Comparison of ENCODE assay signal across 11 mouse cellular contexts in genomic region chr17:44327279-44328146, GRCm38 (mm10).
DNase-seq lines count a peak whose midpoint lies in the region; ATAC-seq and TF ChIP-seq lines count a peak whose summit lies in the region.
"Had no signal": no experiment of that assay in that cellular context is flagged by ENCODE, and none has a peak within 500 bp of the region (broad histone marks: within the 10 kb centered on the region; RNA-seq: fewer than 3 reads in every experiment).

No protein-coding gene starts in this region.

- H3K36me3 ChIP-seq in midbrain, embryonic 13.5 days: no peaks in the 10 kb centered on the region
- no peaks in the 10 kb centered on the region for H3K36me3 ChIP-seq in midbrain, embryonic 10.5 days
- H3K36me3 ChIP-seq in forebrain, embryonic 15.5 days: no peaks in the 10 kb centered on the region
- H3K36me3 ChIP-seq in limb, embryonic 12.5 days: no peaks in the 10 kb centered on the region

- H3K4me1 ChIP-seq in midbrain, embryonic 13.5 days (replicated peaks): peaks cover 4% of the 10 kb centered on the region; the same call in 1 of the 2 replicates
- peaks cover 10% of the 10 kb centered on the region for H3K4me1 ChIP-seq in midbrain, embryonic 10.5 days
- H3K4me1 ChIP-seq in forebrain, embryonic 15.5 days: peaks cover 8% of the 10 kb centered on the region
- peaks cover 14% of the 10 kb centered on the region; the same call in 1 of the 2 replicates for H3K4me1 ChIP-seq in limb, embryonic 12.5 days (replicated peaks)

- H3K9me3 ChIP-seq in midbrain, embryonic 13.5 days: no peaks in the 10 kb centered on the region
- H3K9me3 ChIP-seq in midbrain, embryonic 10.5 days (replicated peaks): no peaks in the 10 kb centered on the region
- H3K9me3 ChIP-seq in forebrain, embryonic 15.5 days: no peaks in the 10 kb centered on the region
- H3K9me3 ChIP-seq in limb, embryonic 12.5 days: no peaks in the 10 kb centered on the region

- peak overlapping the region; percentile 39; the same call in 1 of the 2 replicates for H3K27ac ChIP-seq in midbrain, embryonic 13.5 days
- no peak overlapping the region for H3K27ac ChIP-seq in midbrain, embryonic 10.5 days (replicated peaks)
- H3K27ac ChIP-seq in forebrain, embryonic 15.5 days (replicated peaks): no peak overlapping the region
- peak overlapping the region; percentile 67; the same call in 1 of the 2 replicates for H3K27ac ChIP-seq in limb, embryonic 12.5 days
- H3K27ac ChIP-seq in layer of hippocampus, adult 2 months: no peak overlapping the region
- H3K27ac ChIP-seq: liver, embryonic 14.5 days had no signal

- peak; percentile 48; the same call in 1 of the 2 replicates for ATAC-seq in midbrain, embryonic 13.5 days
- peak; percentile 55 for ATAC-seq in forebrain, embryonic 15.5 days (replicated peaks)
- no peak for ATAC-seq in limb, embryonic 12.5 days (ENCODE audit: insufficient number of reproducible peaks, insufficient read depth, low FRiP score, low TSS enrichment, low read depth)

- no peaks in the 10 kb centered on the region for H3K27me3 ChIP-seq in midbrain, embryonic 13.5 days
- H3K27me3 ChIP-seq in midbrain, embryonic 10.5 days (ENCODE audit: low read depth, poor library complexity, severe bottlenecking): no peaks in the 10 kb centered on the region
- H3K27me3 ChIP-seq in forebrain, embryonic 15.5 days: no peaks in the 10 kb centered on the region
- H3K27me3 ChIP-seq in limb, embryonic 12.5 days: peaks cover 3% of the 10 kb centered on the region; the same call in 1 of the 2 replicates

- H3K4me2 ChIP-seq in midbrain, embryonic 13.5 days (replicated peaks): no peak overlapping the region
- peak overlapping the region; percentile 18 for H3K4me2 ChIP-seq in forebrain, embryonic 15.5 days (replicated peaks)
- peak overlapping the region; percentile 47 for H3K4me2 ChIP-seq in limb, embryonic 12.5 days

- no peak for TF ChIP-seq CTCF in layer of hippocampus, adult 2 months (conservative IDR thresholded peaks at IDR 0.05)

- DNase-seq in midbrain, embryonic 10.5 days (ENCODE audit: low spot score): no peak
- DNase-seq in layer of hippocampus, adult 2 months (ENCODE audit: low spot score in 2 of 2): no peak
- no peak for DNase-seq in heart, adult 9 months (ENCODE audit: low spot score in 2 of 2)
- DNase-seq in urinary bladder, postnatal 14 days (ENCODE audit: low spot score): no peak
- DNase-seq: adrenal gland, postnatal 10 days; thymus, postnatal 36 days had no signal

- WGBS in midbrain, embryonic 13.5 days: 51% methylated on average over 10 of the region's 10 CpGs
- 71% methylated on average over 10 of the region's 10 CpGs for WGBS in midbrain, embryonic 10.5 days
- WGBS in forebrain, embryonic 15.5 days: 20% methylated on average over 10 of the region's 10 CpGs
- WGBS in limb, embryonic 12.5 days: 30% methylated on average over 10 of the region's 10 CpGs

- no peak overlapping the region for H3K4me3 ChIP-seq in midbrain, embryonic 13.5 days (replicated peaks)
- no peak overlapping the region for H3K4me3 ChIP-seq in midbrain, embryonic 10.5 days
- no peak overlapping the region for H3K4me3 ChIP-seq in forebrain, embryonic 15.5 days
- no peak overlapping the region for H3K4me3 ChIP-seq in limb, embryonic 12.5 days (replicated peaks)
- H3K4me3 ChIP-seq in layer of hippocampus, adult 2 months: no peak overlapping the region
- H3K4me3 ChIP-seq: myocyte had no signal

- H3K9ac ChIP-seq in midbrain, embryonic 13.5 days (replicated peaks): no peak overlapping the region
- no peak overlapping the region for H3K9ac ChIP-seq in forebrain, embryonic 15.5 days (replicated peaks)
- H3K9ac ChIP-seq in limb, embryonic 12.5 days (replicated peaks): no peak overlapping the region
- H3K9ac ChIP-seq: liver, embryonic 14.5 days had no signal

Comparison
In these comparisons a context has a peak if more than half of its experiments do, and no peak if none do; other contexts are left out.
1. H3K27ac ChIP-seq: peak in midbrain, embryonic 13.5 days (single experiment) and limb, embryonic 12.5 days (single experiment); none in midbrain, embryonic 10.5 days (single experiment), forebrain, embryonic 15.5 days (single experiment) and layer of hippocampus, adult 2 months (single experiment).